Mouse (Mus musculus): ENCODE measurements at regions not wholly inside any gene's neighbourhood (a gene's known extent, or its start where the extent isn't known, plus 50 kb on each side); places are given as distances from the start of the nearest gene placed in this dataset.

- TF ChIP-seq POLR2A (IDR thresholded peaks at IDR 0.05; ENCODE audit: borderline replicate concordance, insufficient read depth, low read length) (no peak), CTCF (IDR thresholded peaks at IDR 0.05; ENCODE audit: borderline replicate concordance, insufficient read depth, low read depth, low read length) (no peak)
Observed at GRCm38 (mm10) chr4:89451741-89452140, 140.9 kb upstream of the Cdkn2b start.

All from cerebellum, adult 2 months (tissue).